Mouse (Mus musculus) sigmoid colon, adult 10 weeks (tissue): Measurements from ENCODE around the gene Ang2. TPM values are rescaled to one million over a fixed set of nuclear protein-coding genes. Genes with fewer than 3 reads are reported as not detected.

Experiments used
- polyA plus RNA-seq: library from polyadenylated mRNA; stranded (reverse); fragments of 350-450 nt; fragmentation: Illumina TruSeq; extraction: RNeasy Lipid Tissue Mini Kit (QIAGEN cat#74804); gene quantifications from one replicate; pipeline ENCODE4 v1.2.3, GENCODE M21; 2014; ENCODE audit warnings: low read depth, low replicate concordance

Gene Ang2
- polyA plus RNA-seq = not detected

GRCm38 (mm10) chr14:51199098-51200023 lies at the start of gene Ang2:
Gene Ang2, minus strand, starts transcription at chr14:51199148.

GRCm38 (mm10) chr14:51203115-51203514 lies 4.2 kb upstream of the Ang2 start, which contains the start of gene Ear14:
Gene Ear14, plus strand, starts transcription at chr14:51203391.

GRCm38 (mm10) chr14:51161976-51162375 lies 37.0 kb downstream of the Ang2 start, which contains the start of gene Rnase2b:
Gene Rnase2b, plus strand, starts transcription at chr14:51162260.

GRCm38 (mm10) chr14:51146685-51147084 lies 52.3 kb downstream of the Ang2 start, which contains the start of gene Rnase1:
Gene Rnase1, minus strand, starts transcription at chr14:51146785.

Other genes starting within 250 kb of the Ang2 start
- 10.6 TPM for gene Pnp2, start 243.2 kb downstream of the Ang2 start, polyA plus RNA-seq
- gene Rnase10, start 191.4 kb downstream of the Ang2 start, polyA plus RNA-seq = 0.38 TPM
- gene Rnase9, start 157.3 kb downstream of the Ang2 start, polyA plus RNA-seq = 0.38 TPM
- gene Rnase11, start 149.0 kb downstream of the Ang2 start, polyA plus RNA-seq = not detected
- 1.1 TPM for gene Rnase12, start 141.5 kb downstream of the Ang2 start, polyA plus RNA-seq
- gene Olfr750, start 124.7 kb downstream of the Ang2 start, polyA plus RNA-seq = not detected
- 381 TPM for gene Rnase4, start 108.1 kb downstream of the Ang2 start, polyA plus RNA-seq
- 14.5 TPM for gene Ang, start 108.0 kb downstream of the Ang2 start, polyA plus RNA-seq
- not detected for gene Eddm3b, start 84.7 kb downstream of the Ang2 start, polyA plus RNA-seq
- gene Rnase6, start 75.2 kb downstream of the Ang2 start, polyA plus RNA-seq = 10.4 TPM
- gene Rnase1, start 52.4 kb downstream of the Ang2 start, polyA plus RNA-seq = 11.5 TPM
- gene Rnase2b, start 36.9 kb downstream of the Ang2 start, polyA plus RNA-seq = 2.9 TPM
- gene Ear14, start 4.2 kb upstream of the Ang2 start, polyA plus RNA-seq = not detected
- not detected for gene Rnase2a, start 57.0 kb upstream of the Ang2 start, polyA plus RNA-seq
- not detected for gene Gm7247, start 162.6 kb upstream of the Ang2 start, polyA plus RNA-seq
- not detected for gene Vmn2r88, start 211.7 kb upstream of the Ang2 start, polyA plus RNA-seq